Mouse (Mus musculus) G1E (cell line): ENCODE results near the gene Ppp1r9a.

Experiments used
- CTCF ChIP-seq: IDR thresholded peaks from 2 replicates; pipeline ENCODE4 v1.5.1; 2012; ENCODE audit warnings: low read depth, low read length, inconsistent platforms, mixed read lengths
- GATA1 ChIP-seq: IDR thresholded peaks from 2 replicates; pipeline ENCODE4 v1.6.1; 2012; ENCODE audit warnings: borderline replicate concordance, low read length, inconsistent platforms, mixed read lengths
- GATA2 ChIP-seq: IDR thresholded peaks from 2 replicates; pipeline ENCODE4 v1.6.1; 2012; ENCODE audit warnings: low read depth, low read length, inconsistent platforms, borderline replicate concordance

DNA sequence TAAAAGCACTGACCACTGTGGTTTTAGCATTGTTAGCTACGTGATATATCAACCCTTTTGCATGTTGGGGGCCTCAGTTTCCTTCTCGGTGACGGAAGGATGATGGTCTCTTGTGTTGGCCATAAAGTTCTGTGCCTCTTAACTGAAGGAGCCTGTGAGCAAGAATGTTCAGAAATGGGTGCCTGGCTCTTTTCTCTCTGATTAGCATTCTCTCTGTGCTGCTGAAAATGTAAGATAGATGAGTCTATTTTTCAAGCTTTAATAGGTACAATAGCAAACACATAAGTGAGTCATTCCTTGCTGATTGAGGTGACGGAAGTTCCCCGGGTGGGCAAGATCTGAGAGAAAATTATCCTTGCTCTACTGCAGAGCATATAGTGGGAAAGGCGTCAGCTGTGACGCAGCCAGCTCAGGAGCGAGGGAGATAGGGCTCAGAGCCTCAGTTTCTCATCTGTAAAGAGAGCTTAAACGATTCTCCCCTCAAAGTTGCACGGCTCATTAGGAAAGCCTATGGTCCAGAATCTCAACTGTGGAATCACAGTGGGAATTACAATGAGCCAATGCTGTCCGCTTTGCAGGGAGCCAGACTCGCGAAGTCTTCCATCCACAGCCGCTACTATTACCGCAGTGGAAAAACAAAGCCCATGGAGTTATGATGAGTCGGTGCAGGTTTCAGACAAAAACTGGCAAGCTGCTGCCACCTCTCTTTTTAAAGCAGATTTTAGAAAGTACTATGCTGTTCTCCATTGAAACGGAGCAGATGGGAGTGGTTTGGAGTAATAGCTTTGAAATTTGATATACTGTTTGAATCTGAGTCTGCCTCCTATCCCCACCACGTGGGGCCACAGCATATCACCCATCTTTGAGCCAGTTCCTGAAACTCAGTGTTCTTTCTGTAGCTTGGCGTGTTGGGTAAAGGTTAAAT is 275.5 kb downstream of the Ppp1r9a start:
- no peak for TF ChIP-seq CTCF
- no peak for TF ChIP-seq GATA1
- no peak for TF ChIP-seq GATA2
